Mouse (Mus musculus) NIH3T3 (cell line): ENCODE results near the gene Elovl5.
A peak's percentile ranks its signal among the peaks of the same experiment; 100 is the strongest.

Experiments
- DNase-seq: peaks from one replicate; pipeline ENCODE4 v3.0.0-alpha.2; 2012; ENCODE audit warnings: low read depth

Elovl5 gene

GRCm38 (mm10) chr9:77995235-77995634 is 78.1 kb downstream of the Elovl5 start:
- no peak for DNase-seq

- DNase-seq, result no peak
Observed at GRCm38 (mm10) chr9:78000586-78001500, 83.7 kb downstream of the Elovl5 start.

GRCm38 (mm10) chr9:78003278-78003677 is 86.1 kb downstream of the Elovl5 start:
- DNase-seq, result peak; percentile 38

- peak; percentile 38 for DNase-seq
Observed at GRCm38 (mm10) chr9:78005481-78005880, 88.3 kb downstream of the Elovl5 start.

- peak; percentile 87 for DNase-seq
Observed at GRCm38 (mm10) chr9:78006209-78007001, 89.2 kb downstream of the Elovl5 start.

GRCm38 (mm10) chr9:78009382-78009781 is 92.2 kb downstream of the Elovl5 start:
- no peak for DNase-seq

GRCm38 (mm10) chr9:78010187-78010586 is 93.0 kb downstream of the Elovl5 start:
- no peak for DNase-seq

GRCm38 (mm10) chr9:78010707-78011106 is 93.5 kb downstream of the Elovl5 start:
- no peak for DNase-seq

GRCm38 (mm10) chr9:78012066-78012465 is 94.9 kb downstream of the Elovl5 start:
- DNase-seq, result peak; percentile 69

- peak; percentile 62 for DNase-seq
Observed at GRCm38 (mm10) chr9:78012681-78013080, 95.5 kb downstream of the Elovl5 start.

- no peak for DNase-seq
Observed at GRCm38 (mm10) chr9:78013813-78014212, 96.6 kb downstream of the Elovl5 start.

GRCm38 (mm10) chr9:78015816-78016215 is 98.7 kb downstream of the Elovl5 start:
- no peak for DNase-seq

GRCm38 (mm10) chr9:78016288-78016687 is 99.1 kb downstream of the Elovl5 start:
- no peak for DNase-seq

GRCm38 (mm10) chr9:78021256-78021655 is 104.1 kb downstream of the Elovl5 start:
- peak; percentile 51 for DNase-seq

- DNase-seq, result peak; percentile 78
Observed at GRCm38 (mm10) chr9:78022187-78022945, 105.2 kb downstream of the Elovl5 start.

- DNase-seq, result peak; percentile 78
Observed at GRCm38 (mm10) chr9:78024823-78025222, 107.7 kb downstream of the Elovl5 start.

- DNase-seq, result no peak
Observed at GRCm38 (mm10) chr9:78027099-78027498, 109.9 kb downstream of the Elovl5 start.

GRCm38 (mm10) chr9:78030835-78031456 is 113.8 kb downstream of the Elovl5 start:
- DNase-seq, result no peak

- DNase-seq, result no peak
Observed at GRCm38 (mm10) chr9:78032930-78033329, 115.8 kb downstream of the Elovl5 start.
